Mouse (Mus musculus) hindbrain, embryonic 15.5 days (tissue): ENCODE measurements at regions not wholly inside any gene's neighbourhood (a gene's known extent, or its start where the extent isn't known, plus 50 kb on each side); places are given as distances from the start of the nearest gene placed in this dataset.

ENCODE experiments used
- ATAC-seq: fragments of 200-750 bp; cut with Nextera tagmentation; 2 replicates; pipeline ENCODE4 v1.8.0; 2017; ENCODE audit warnings: low read depth, moderate number of reproducible peaks, moderate TSS enrichment; ENCODE audit not compliant: low FRiP score
- H3K27ac ChIP-seq: fragments of 300-500 bp; sonication (generic); replicated peaks from 2 replicates; pipeline ENCODE4 v1.5.1; 2015; ENCODE audit warnings: mild to moderate bottlenecking, inconsistent platforms
- H3K27me3 ChIP-seq: fragments of 300-500 bp; sonication (generic); 2 replicates; pipeline ENCODE4 v1.6.1; 2015; ENCODE audit warnings: control low read depth, inconsistent platforms
- H3K36me3 ChIP-seq: fragments of 300-500 bp; sonication (generic); 2 replicates; pipeline ENCODE4 v1.6.1; 2015; ENCODE audit warnings: control low read depth, inconsistent platforms
- H3K4me1 ChIP-seq: fragments of 300-500 bp; sonication (generic); replicated peaks from 2 replicates; pipeline ENCODE4 v1.6.1; 2015; ENCODE audit warnings: control low read depth, inconsistent platforms
- H3K4me2 ChIP-seq: fragments of 300-500 bp; sonication (generic); 2 replicates; pipeline ENCODE4 v1.6.1; 2015; ENCODE audit warnings: moderate library complexity, mild to moderate bottlenecking, inconsistent platforms
- H3K4me3 ChIP-seq: fragments of 300-500 bp; sonication (generic); 2 replicates; pipeline ENCODE4 v1.5.1; 2015; ENCODE audit warnings: mild to moderate bottlenecking, inconsistent platforms
- H3K9ac ChIP-seq: fragments of 300-500 bp; sonication (generic); 2 replicates; pipeline ENCODE4 v1.6.1; 2015; ENCODE audit warnings: inconsistent platforms
- H3K9me3 ChIP-seq: fragments of 300-500 bp; sonication (generic); 2 replicates; pipeline ENCODE4 v1.6.1; 2016; ENCODE audit warnings: control low read depth, inconsistent platforms
- WGBS: fragments of 180-500 bp; shearing (Covaris S2); methylation state at CpG from one replicate; pipeline ENCODE4 v1.1.7; 2015; 5-methylcytosine and 5-hydroxymethylcytosine counted together

GRCm38 (mm10) chr11:18171207-18171776 lies 217.6 kb upstream of the Etaa1 start:
- H3K27me3 ChIP-seq = no peaks in the 10 kb centered on the region
- H3K9ac ChIP-seq = no peak overlapping the region
- no peak for ATAC-seq
- H3K4me2 ChIP-seq = no peak overlapping the region
- H3K9me3 ChIP-seq = no peaks in the 10 kb centered on the region
- no peaks in the 10 kb centered on the region for H3K36me3 ChIP-seq
- H3K4me3 ChIP-seq = no peak overlapping the region
- H3K27ac ChIP-seq = no peak overlapping the region
- H3K4me1 ChIP-seq = no peaks in the 10 kb centered on the region
- 46% methylated on average over 2 of the region's 2 CpGs for WGBS

GRCm38 (mm10) chr11:18165609-18166347 lies 212.1 kb upstream of the Etaa1 start:
- no peaks in the 10 kb centered on the region; the same call in 1 of the 2 replicates for H3K4me1 ChIP-seq
- H3K36me3 ChIP-seq = no peaks in the 10 kb centered on the region
- no peak for ATAC-seq
- H3K9ac ChIP-seq = no peak overlapping the region
- no peak overlapping the region for H3K4me2 ChIP-seq
- no peak overlapping the region for H3K27ac ChIP-seq
- H3K27me3 ChIP-seq = no peaks in the 10 kb centered on the region
- no peaks in the 10 kb centered on the region for H3K9me3 ChIP-seq
- no peak overlapping the region for H3K4me3 ChIP-seq
- WGBS = 87% methylated on average over 4 of the region's 4 CpGs

GRCm38 (mm10) chr11:18164025-18164423 lies 210.3 kb upstream of the Etaa1 start:
- Histone ChIP-seq H3K9ac (no peak overlapping the region), H3K4me1 (no peaks in the 10 kb centered on the region; the same call in 1 of the 2 replicates), H3K4me3 (no peak overlapping the region), H3K27ac (no peak overlapping the region), H3K4me2 (no peak overlapping the region), H3K9me3 (no peaks in the 10 kb centered on the region), H3K36me3 (no peaks in the 10 kb centered on the region), H3K27me3 (no peaks in the 10 kb centered on the region)
- 57% methylated on average over 2 of the region's 2 CpGs for WGBS
- ATAC-seq = 0 out of 2 replicates have a peak, but pooled peaks have one; percentile 54

- Histone ChIP-seq H3K4me2 (no peak overlapping the region), H3K4me1 (no peaks in the 10 kb centered on the region; the same call in 1 of the 2 replicates), H3K27ac (no peak overlapping the region), H3K9me3 (no peaks in the 10 kb centered on the region), H3K27me3 (no peaks in the 10 kb centered on the region), H3K36me3 (no peaks in the 10 kb centered on the region), H3K4me3 (no peak overlapping the region), H3K9ac (no peak overlapping the region)
- no peak for ATAC-seq
- WGBS = 75% methylated on average over 5 of the region's 5 CpGs
Measured at GRCm38 (mm10) chr11:18163156-18164024, 209.7 kb upstream of the Etaa1 start.

- no peak overlapping the region for H3K27ac ChIP-seq
Measured at GRCm38 (mm10) chr11:18156506-18156905, 202.8 kb upstream of the Etaa1 start.

GRCm38 (mm10) chr11:18151788-18152563 lies 198.3 kb upstream of the Etaa1 start:
- Histone ChIP-seq H3K27me3 (no peaks in the 10 kb centered on the region), H3K27ac (peak overlapping the region; percentile 73), H3K36me3 (no peaks in the 10 kb centered on the region), H3K9me3 (no peaks in the 10 kb centered on the region), H3K4me2 (no peak overlapping the region), H3K4me1 (peaks cover 9% of the 10 kb centered on the region), H3K9ac (no peak overlapping the region), H3K4me3 (no peak overlapping the region)
- 19% methylated on average over 6 of the region's 6 CpGs for WGBS
- peak; percentile 74; the same call in 1 of the 2 replicates for ATAC-seq

More at GRCm38 (mm10) chr11:18156506-18156905, 202.8 kb upstream of the Etaa1 start:
- Histone ChIP-seq H3K27me3 (no peaks in the 10 kb centered on the region), H3K4me2 (no peak overlapping the region), H3K4me3 (no peak overlapping the region), H3K9ac (no peak overlapping the region), H3K36me3 (no peaks in the 10 kb centered on the region), H3K9me3 (no peaks in the 10 kb centered on the region), H3K4me1 (peaks cover 9% of the 10 kb centered on the region)
- 41% methylated on average over 4 of the region's 4 CpGs for WGBS
- no peak for ATAC-seq

GRCm38 (mm10) chr11:18151369-18151768 lies 197.7 kb upstream of the Etaa1 start:
- Histone ChIP-seq H3K27ac (no peak overlapping the region), H3K27me3 (no peaks in the 10 kb centered on the region), H3K36me3 (no peaks in the 10 kb centered on the region), H3K9ac (no peak overlapping the region), H3K4me3 (no peak overlapping the region), H3K4me2 (no peak overlapping the region), H3K4me1 (peaks cover 9% of the 10 kb centered on the region), H3K9me3 (no peaks in the 10 kb centered on the region)
- 56% methylated on average over 4 of the region's 4 CpGs for WGBS
- ATAC-seq = no peak

- 58% methylated on average over 5 of the region's 5 CpGs for WGBS
- ATAC-seq = no peak
- no peak overlapping the region for H3K4me3 ChIP-seq
- no peaks in the 10 kb centered on the region for H3K36me3 ChIP-seq
- H3K4me2 ChIP-seq = no peak overlapping the region
- H3K9me3 ChIP-seq = no peaks in the 10 kb centered on the region
- H3K27ac ChIP-seq = no peak overlapping the region
- H3K27me3 ChIP-seq = no peaks in the 10 kb centered on the region
- H3K9ac ChIP-seq = no peak overlapping the region
- no peaks in the 10 kb centered on the region for H3K4me1 ChIP-seq
Measured at GRCm38 (mm10) chr11:18127488-18127887, 173.8 kb upstream of the Etaa1 start.

- no peak for ATAC-seq
- H3K9ac ChIP-seq = no peak overlapping the region
- no peak overlapping the region for H3K4me3 ChIP-seq
- no peak overlapping the region for H3K27ac ChIP-seq
- H3K9me3 ChIP-seq = no peaks in the 10 kb centered on the region
- no peaks in the 10 kb centered on the region for H3K4me1 ChIP-seq
- no peaks in the 10 kb centered on the region for H3K27me3 ChIP-seq
- no peak overlapping the region for H3K4me2 ChIP-seq
- 88% methylated on average over 6 of the region's 6 CpGs for WGBS
- H3K36me3 ChIP-seq = no peaks in the 10 kb centered on the region
Measured at GRCm38 (mm10) chr11:18123031-18123430, 169.4 kb upstream of the Etaa1 start.

- H3K4me2 ChIP-seq = no peak overlapping the region
- 73% methylated on average over 2 of the region's 2 CpGs for WGBS
Measured at GRCm38 (mm10) chr11:18122616-18123015, 168.9 kb upstream of the Etaa1 start.

GRCm38 (mm10) chr11:18115693-18116450 lies 162.2 kb upstream of the Etaa1 start:
- H3K27me3 ChIP-seq = no peaks in the 10 kb centered on the region
- 61% methylated on average over 9 of the region's 9 CpGs for WGBS

More at GRCm38 (mm10) chr11:18122616-18123015, 168.9 kb upstream of the Etaa1 start:
- H3K4me1 ChIP-seq = no peaks in the 10 kb centered on the region
- no peaks in the 10 kb centered on the region for H3K36me3 ChIP-seq
- ATAC-seq = no peak
- H3K9me3 ChIP-seq = no peaks in the 10 kb centered on the region
- no peak overlapping the region for H3K4me3 ChIP-seq
- H3K27me3 ChIP-seq = no peaks in the 10 kb centered on the region
- no peak overlapping the region for H3K27ac ChIP-seq
- no peak overlapping the region for H3K9ac ChIP-seq

More at GRCm38 (mm10) chr11:18115693-18116450, 162.2 kb upstream of the Etaa1 start:
- no peaks in the 10 kb centered on the region for H3K4me1 ChIP-seq
- no peak overlapping the region for H3K27ac ChIP-seq
- H3K4me3 ChIP-seq = no peak overlapping the region
- no peak overlapping the region for H3K9ac ChIP-seq
- H3K4me2 ChIP-seq = no peak overlapping the region
- peak; percentile 97 for ATAC-seq
- H3K9me3 ChIP-seq = no peaks in the 10 kb centered on the region
- H3K36me3 ChIP-seq = no peaks in the 10 kb centered on the region
